Mouse (Mus musculus) cerebellum, adult 2 months (tissue): ENCODE data around the gene Adgrd1.

Experiments
- CTCF ChIP-seq: fragments of 200-500 bp; IDR thresholded peaks from 2 replicates; pipeline ENCODE4 v1.5.1; 2011; ENCODE audit warnings: low read depth, mild to moderate bottlenecking, control low read depth, low read length, moderate library complexity, borderline replicate concordance; ENCODE audit not compliant: insufficient read depth
- POLR2A ChIP-seq: fragments of 200-500 bp; IDR thresholded peaks from 2 replicates; pipeline ENCODE4 v1.6.1; 2011; ENCODE audit warnings: low read length, control low read depth, borderline replicate concordance; ENCODE audit not compliant: insufficient read depth

GRCm38 (mm10) chr5:129094236-129094635 lies 2.3 kb upstream of the Adgrd1 start:
- TF ChIP-seq POLR2A: no peak
- TF ChIP-seq CTCF: no peak
